Mouse (Mus musculus): ENCODE data around the gene Lmo7. TPM values are rescaled to one million over a fixed set of nuclear protein-coding genes. Genes with fewer than 3 reads are reported as not detected.

The Lmo7 gene
- polyA plus RNA-seq, 1 experiment = 142 TPM

DNA sequence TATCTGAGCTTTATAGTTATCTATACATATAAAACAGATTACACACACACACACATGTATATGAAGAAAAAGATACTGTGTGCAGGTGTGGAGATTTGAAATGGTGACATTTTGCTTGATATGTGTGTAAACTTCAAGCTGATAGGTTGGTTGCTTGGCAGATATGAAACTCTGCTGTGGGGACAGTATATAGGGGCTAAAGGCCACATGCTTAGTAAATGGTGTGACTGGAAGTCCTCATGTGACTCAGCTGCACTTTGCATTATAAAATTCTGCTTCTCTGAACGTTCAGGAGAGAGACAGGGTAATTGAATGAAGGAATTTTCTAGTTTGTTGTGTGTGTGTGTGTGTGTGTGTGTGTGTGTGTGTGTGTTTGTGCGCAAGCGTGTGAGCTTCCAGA, 124.5 kb downstream of the Lmo7 start:
- TF ChIP-seq CTCF (IDR thresholded peaks at IDR 0.05; ENCODE audit: insufficient read depth, low read length) (no peak), POLR2A (IDR thresholded peaks at IDR 0.05; ENCODE audit: borderline replicate concordance, extremely low read depth, low read depth, low read length) (no peak)
- WGBS = 69% methylated on average over 3 of the region's 3 CpGs
- no peak for DNase-seq

DNA sequence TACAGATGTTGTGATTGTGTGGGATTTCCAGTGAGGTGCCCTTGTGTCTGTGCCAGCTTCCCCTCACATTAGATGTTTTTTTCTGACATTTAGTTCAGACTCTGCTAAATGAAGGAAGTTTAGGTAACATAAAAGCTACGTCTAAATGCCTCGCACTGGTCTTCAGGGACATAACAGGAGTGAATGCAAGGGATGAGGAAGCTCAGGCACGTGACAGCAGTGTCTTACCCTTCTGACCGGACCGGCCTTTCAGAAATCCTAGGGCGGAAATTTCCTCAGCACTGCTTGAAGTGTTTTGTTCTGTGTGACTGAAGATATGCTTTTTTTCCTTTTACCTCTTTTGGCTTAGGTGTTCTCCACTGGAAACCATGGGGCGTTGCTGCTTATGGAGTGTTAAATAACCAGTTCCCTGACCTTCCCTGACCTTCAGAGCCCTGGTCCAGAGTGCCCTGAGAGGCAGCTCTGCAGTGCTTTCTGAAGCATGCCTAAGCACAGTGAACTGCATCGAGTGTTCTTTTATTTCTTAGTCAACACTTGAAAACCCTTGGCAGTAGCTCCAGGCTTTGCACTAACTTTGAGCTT, 129.6 kb downstream of the Lmo7 start:
- Histone ChIP-seq H3K4me1 (ENCODE audit: control insufficient read depth, insufficient read depth, low read length) (peaks cover 16% of the 10 kb centered on the region), H3K4me3 (replicated peaks; ENCODE audit: extremely low read depth, low read depth, low read length) (no peak overlapping the region)
- TF ChIP-seq POLR2A (IDR thresholded peaks at IDR 0.05; ENCODE audit: borderline replicate concordance, extremely low read depth, low read depth, low read length) (no peak), CTCF (IDR thresholded peaks at IDR 0.05; ENCODE audit: insufficient read depth, low read length) (no peak)
- no peak for DNase-seq
- WGBS = 48% methylated on average over 8 of the region's 8 CpGs

More for the DNA sequence above, 124.5 kb downstream of the Lmo7 start:
- Histone ChIP-seq H3K4me1 (ENCODE audit: control insufficient read depth, insufficient read depth, low read length) (peaks cover 3% of the 10 kb centered on the region; the same call in 1 of the 2 replicates), H3K4me3 (replicated peaks; ENCODE audit: extremely low read depth, low read depth, low read length) (no peak overlapping the region)

DNA sequence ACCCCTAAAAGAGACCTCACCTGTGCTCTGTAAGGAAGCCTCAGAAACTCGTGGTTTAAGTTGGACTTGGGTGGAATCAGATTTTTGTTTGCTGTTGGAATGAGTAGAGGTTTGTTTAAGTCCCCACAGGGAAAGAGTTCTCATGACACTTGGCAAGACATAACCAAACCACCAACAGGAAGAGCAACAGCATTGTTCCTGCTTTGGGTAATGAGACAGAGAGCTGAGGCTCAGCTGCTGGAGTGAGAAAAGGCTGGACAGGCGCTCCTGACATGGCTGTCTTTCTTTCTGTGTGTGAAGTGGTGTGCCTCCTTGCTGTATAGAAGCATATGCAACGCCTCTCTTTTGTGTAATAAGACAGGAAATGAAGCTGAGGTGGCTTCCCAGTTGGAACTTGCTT, 132.3 kb downstream of the Lmo7 start:
- Histone ChIP-seq H3K4me1 (ENCODE audit: control insufficient read depth, insufficient read depth, low read length) (peaks cover 16% of the 10 kb centered on the region), H3K4me3 (replicated peaks; ENCODE audit: extremely low read depth, low read depth, low read length) (no peak overlapping the region)
- DNase-seq = no peak
- WGBS = 25% methylated on average over 3 of the region's 3 CpGs
- no peak for TF ChIP-seq POLR2A (IDR thresholded peaks at IDR 0.05; ENCODE audit: borderline replicate concordance, extremely low read depth, low read depth, low read length)
- no peak for TF ChIP-seq CTCF (IDR thresholded peaks at IDR 0.05; ENCODE audit: insufficient read depth, low read length)

DNA sequence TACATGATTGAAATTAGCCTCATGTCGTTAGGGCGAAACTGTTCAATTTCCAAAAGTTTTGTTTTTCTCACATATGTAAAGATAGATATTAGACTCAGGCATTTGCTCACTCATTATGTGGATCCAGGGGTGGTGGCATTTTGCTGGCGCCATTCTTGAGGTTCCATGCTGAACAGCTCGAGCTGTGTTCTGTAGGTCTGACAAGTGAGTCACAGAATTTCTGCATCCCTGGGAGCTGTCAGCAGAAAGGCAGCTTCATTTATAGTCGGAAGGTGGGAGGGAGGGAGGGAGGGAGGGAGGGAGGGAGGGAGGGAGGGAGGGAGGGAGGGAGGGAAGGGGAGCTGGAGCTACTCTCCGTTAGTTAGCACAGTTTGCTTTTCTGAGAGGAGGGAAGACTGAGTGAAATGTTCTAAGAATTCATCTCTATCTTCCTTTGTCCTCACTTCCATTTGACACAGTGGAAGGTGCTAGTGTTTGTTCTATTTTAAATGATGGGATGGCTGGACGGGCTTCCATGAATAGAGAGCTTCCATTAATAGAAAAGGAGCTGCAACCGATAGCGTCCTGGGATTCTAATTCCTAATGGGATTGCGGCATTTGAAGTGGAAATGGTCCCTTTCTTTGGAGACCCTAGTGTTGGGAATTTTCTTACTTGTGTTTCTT, 137.4 kb downstream of the Lmo7 start:
- TF ChIP-seq POLR2A (IDR thresholded peaks at IDR 0.05; ENCODE audit: borderline replicate concordance, extremely low read depth, low read depth, low read length) = no peak
- no peak for TF ChIP-seq CTCF (IDR thresholded peaks at IDR 0.05; ENCODE audit: insufficient read depth, low read length)
- Histone ChIP-seq H3K4me1 (ENCODE audit: control insufficient read depth, insufficient read depth, low read length) (peaks cover 23% of the 10 kb centered on the region), H3K4me3 (replicated peaks; ENCODE audit: extremely low read depth, low read depth, low read length) (no peak overlapping the region)
- WGBS = 65% methylated on average over 10 of the region's 10 CpGs
- DNase-seq = no peak

DNA sequence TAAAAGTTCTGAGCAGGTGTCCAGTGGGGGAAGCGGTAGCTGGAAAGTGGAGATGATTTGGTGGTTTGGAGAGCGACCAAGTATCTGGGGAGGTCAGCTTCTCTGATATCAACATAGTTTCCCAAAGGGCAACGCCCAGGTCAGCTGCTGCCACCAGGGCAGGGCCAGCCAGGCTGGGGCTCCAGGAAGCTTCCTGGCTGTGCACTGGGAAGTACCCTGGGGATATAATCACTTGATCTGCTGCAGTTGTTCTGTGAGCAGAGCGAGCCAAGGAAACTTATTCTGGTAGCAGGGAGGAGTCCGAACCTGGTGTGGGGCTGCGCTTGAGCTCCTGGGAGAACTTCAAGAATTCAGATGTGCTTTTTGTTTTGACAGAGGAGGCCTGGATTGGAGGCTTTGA, 139.4 kb downstream of the Lmo7 start:
- no peak for DNase-seq
- 36% methylated on average over 6 of the region's 6 CpGs for WGBS
- TF ChIP-seq CTCF (IDR thresholded peaks at IDR 0.05; ENCODE audit: insufficient read depth, low read length) (no peak), POLR2A (IDR thresholded peaks at IDR 0.05; ENCODE audit: borderline replicate concordance, extremely low read depth, low read depth, low read length) (0 out of 2 replicates have a peak, but pooled peaks have one; percentile 12)
- Histone ChIP-seq H3K4me1 (ENCODE audit: control insufficient read depth, insufficient read depth, low read length) (peaks cover 22% of the 10 kb centered on the region), H3K4me3 (replicated peaks; ENCODE audit: extremely low read depth, low read depth, low read length) (no peak overlapping the region)

DNA sequence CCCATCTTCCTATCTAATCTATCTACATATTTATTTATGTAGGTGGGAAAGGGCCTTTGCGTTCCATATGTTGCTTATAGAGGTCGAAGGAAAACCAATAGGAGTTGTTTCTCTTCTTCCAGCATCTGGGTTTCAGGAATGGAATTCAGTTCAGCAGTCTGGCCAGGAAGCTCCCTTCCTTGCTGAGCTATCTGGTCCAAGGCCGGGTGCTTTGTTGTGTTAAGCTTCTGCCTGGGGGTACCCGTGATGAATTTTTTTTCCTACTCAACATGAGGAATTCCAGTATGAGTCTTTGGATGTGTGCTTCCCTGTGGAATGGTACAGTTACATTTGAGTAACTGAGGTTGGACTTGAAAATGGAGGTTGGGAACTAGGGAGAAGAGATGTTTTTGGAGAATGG, 139.9 kb downstream of the Lmo7 start:
- Histone ChIP-seq H3K4me1 (ENCODE audit: control insufficient read depth, insufficient read depth, low read length) (peaks cover 24% of the 10 kb centered on the region), H3K4me3 (replicated peaks; ENCODE audit: extremely low read depth, low read depth, low read length) (no peak overlapping the region)
- 52% methylated on average over 4 of the region's 4 CpGs for WGBS
- no peak for DNase-seq
- TF ChIP-seq POLR2A (IDR thresholded peaks at IDR 0.05; ENCODE audit: borderline replicate concordance, extremely low read depth, low read depth, low read length) (no peak), CTCF (IDR thresholded peaks at IDR 0.05; ENCODE audit: insufficient read depth, low read length) (no peak)

DNA sequence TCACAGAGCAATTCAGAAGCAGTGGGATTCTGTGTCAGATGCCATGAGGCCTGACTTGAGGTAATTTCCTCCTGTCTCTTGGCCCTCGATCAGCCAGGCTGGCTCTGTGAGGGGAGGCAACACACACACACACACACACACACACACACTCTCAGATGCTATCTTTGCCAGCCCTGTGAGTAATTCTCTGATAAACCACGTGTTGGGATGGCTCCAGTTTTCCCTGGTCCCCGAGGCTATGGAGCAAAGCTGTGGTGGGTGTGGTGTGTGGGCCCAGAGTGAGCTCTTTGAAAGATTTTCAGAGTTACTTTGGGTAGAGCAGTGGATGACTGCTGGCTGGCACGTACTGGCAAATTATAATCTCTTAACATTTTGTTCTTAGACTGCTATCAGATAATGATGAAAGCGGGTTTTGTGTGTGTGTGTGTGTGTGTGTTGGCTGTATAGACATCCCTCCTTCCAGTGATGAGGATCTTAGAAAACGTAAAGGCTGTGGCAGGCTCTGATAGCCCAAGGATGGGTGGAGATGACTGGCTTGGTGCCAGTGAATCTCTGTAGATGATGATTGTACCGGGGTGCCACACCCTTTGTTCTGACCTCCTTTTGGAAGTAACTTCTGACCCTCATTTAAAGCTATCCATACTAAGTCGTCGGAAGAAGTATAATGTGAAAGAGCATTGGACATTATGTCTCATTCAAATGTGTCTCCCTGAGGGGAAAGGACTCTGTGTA, 140.6 kb downstream of the Lmo7 start:
- Histone ChIP-seq H3K4me1 (ENCODE audit: control insufficient read depth, insufficient read depth, low read length) (peaks cover 24% of the 10 kb centered on the region), H3K4me3 (replicated peaks; ENCODE audit: extremely low read depth, low read depth, low read length) (no peak overlapping the region)
- no peak for DNase-seq
- WGBS = 40% methylated on average over 9 of the region's 9 CpGs
- TF ChIP-seq CTCF (IDR thresholded peaks at IDR 0.05; ENCODE audit: insufficient read depth, low read length) = no peak
- no peak for TF ChIP-seq POLR2A (IDR thresholded peaks at IDR 0.05; ENCODE audit: borderline replicate concordance, extremely low read depth, low read depth, low read length)

DNA sequence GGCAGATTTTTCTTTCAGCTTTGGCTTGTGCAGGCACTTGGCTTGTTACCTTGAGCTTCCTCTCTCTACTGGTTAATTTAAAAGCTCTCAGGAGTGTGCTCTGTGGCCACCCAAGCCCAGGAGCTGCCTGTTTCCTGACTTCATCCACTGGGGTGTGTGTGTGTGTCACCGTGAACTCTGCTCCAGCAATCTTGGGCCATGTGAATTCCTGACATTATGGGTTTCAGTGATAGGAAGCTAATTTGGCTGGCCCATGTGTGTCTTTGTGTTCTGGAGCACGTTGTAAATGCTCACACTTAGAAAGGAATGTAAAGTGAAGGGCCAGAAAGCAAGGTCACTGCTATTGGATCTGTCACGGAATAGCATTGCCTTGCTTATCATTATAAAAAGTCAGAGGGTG, 143.1 kb downstream of the Lmo7 start:
- TF ChIP-seq POLR2A (IDR thresholded peaks at IDR 0.05; ENCODE audit: borderline replicate concordance, extremely low read depth, low read depth, low read length) = no peak
- no peak for TF ChIP-seq CTCF (IDR thresholded peaks at IDR 0.05; ENCODE audit: insufficient read depth, low read length)
- 41% methylated on average over 3 of the region's 3 CpGs for whole genome bisulfite sequencing
- Histone ChIP-seq H3K4me1 (ENCODE audit: control insufficient read depth, insufficient read depth, low read length) (peaks cover 24% of the 10 kb centered on the region), H3K4me3 (replicated peaks; ENCODE audit: extremely low read depth, low read depth, low read length) (no peak overlapping the region)
- no peak for DNase-seq

DNA sequence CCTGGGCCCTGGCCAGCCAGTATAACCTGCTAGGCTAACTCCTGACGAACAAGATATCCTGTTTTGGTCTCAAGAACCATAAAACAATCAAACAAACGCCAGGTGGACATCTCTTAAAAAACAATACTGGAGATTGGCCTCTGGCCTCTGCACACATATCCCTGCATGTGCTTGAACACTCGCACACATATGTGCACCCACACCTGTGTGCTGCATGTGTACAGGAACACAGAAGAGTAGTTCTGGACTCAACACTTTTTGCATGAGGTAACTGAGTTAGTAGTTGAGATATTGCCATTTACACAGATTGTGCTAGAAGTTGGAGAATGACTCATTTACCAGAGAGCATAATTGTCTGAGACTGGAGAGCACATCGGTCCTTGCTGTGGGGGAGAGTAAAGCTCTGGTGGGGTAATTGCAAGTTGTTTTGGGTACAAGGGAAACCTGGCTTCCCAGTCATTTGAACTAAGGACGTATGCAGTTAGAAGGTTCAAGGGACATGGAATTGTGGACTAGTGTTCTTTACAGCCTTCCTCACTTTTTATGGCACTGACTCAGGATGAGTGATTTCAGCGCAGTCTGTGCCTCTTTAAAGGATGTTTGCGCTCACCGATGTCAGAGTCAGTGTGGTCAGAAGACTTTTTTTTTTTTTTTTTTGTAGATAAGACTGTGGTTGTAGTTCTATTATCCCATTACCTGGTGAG, 148.7 kb downstream of the Lmo7 start:
- peaks cover 9% of the 10 kb centered on the region for H3K4me1 ChIP-seq (ENCODE audit: control insufficient read depth, insufficient read depth, low read length)
- H3K4me3 ChIP-seq (replicated peaks; ENCODE audit: extremely low read depth, low read depth, low read length) = no peak overlapping the region
- WGBS = 68% methylated on average over 8 of the region's 8 CpGs
- no peak for DNase-seq
- TF ChIP-seq CTCF (IDR thresholded peaks at IDR 0.05; ENCODE audit: insufficient read depth, low read length) (no peak), POLR2A (IDR thresholded peaks at IDR 0.05; ENCODE audit: borderline replicate concordance, extremely low read depth, low read depth, low read length) (no peak)
